Mouse (Mus musculus) limb, embryonic 14.5 days (tissue): ENCODE measurements around the gene Atp5l. TPM values are rescaled to one million over a fixed set of nuclear protein-coding genes. Genes with fewer than 3 reads are reported as not detected.

Experiments used
- ATAC-seq: fragments of 200-750 bp; cut with Nextera tagmentation; 2 replicates; pipeline ENCODE4 v1.8.0; 2017; ENCODE audit warnings: low read depth, moderate number of reproducible peaks, moderate TSS enrichment; ENCODE audit not compliant: low FRiP score
- DNase-seq: peaks from one replicate; pipeline ENCODE4 v3.0.0-alpha.2; 2015; ENCODE audit warnings: low spot score
- H3K27ac ChIP-seq: fragments of 300-500 bp; sonication (generic); replicated peaks from 2 replicates; pipeline ENCODE4 v1.5.1; 2014; ENCODE audit warnings: low read depth, mild to moderate bottlenecking, low read length, moderate library complexity, mixed read lengths
- H3K27me3 ChIP-seq: fragments of 300-500 bp; sonication (generic); 2 replicates; pipeline ENCODE4 v1.6.1; 2014; ENCODE audit warnings: low read length, mixed read lengths; ENCODE audit not compliant: control insufficient read depth, insufficient read depth
- H3K36me3 ChIP-seq: fragments of 300-500 bp; sonication (generic); 2 replicates; pipeline ENCODE4 v1.6.1; 2014; ENCODE audit warnings: mild to moderate bottlenecking, low read length, moderate library complexity, mixed read lengths; ENCODE audit not compliant: control insufficient read depth, insufficient read depth
- H3K4me1 ChIP-seq: fragments of 300-500 bp; sonication (generic); 2 replicates; pipeline ENCODE4 v1.6.1; 2014; ENCODE audit warnings: antibody characterized with exemption, low read length, mixed read lengths; ENCODE audit not compliant: control insufficient read depth, insufficient read depth
- H3K4me2 ChIP-seq: fragments of 300-500 bp; sonication (generic); replicated peaks from 2 replicates; pipeline ENCODE4 v1.6.1; 2014; ENCODE audit warnings: low read depth, mild to moderate bottlenecking, low read length, moderate library complexity; ENCODE audit not compliant: severe bottlenecking
- H3K4me3 ChIP-seq: fragments of 300-500 bp; sonication (generic); replicated peaks from 2 replicates; pipeline ENCODE4 v1.5.1; 2014; ENCODE audit warnings: low read length
- H3K9ac ChIP-seq: fragments of 300-500 bp; sonication (generic); 2 replicates; pipeline ENCODE4 v1.6.1; 2014; ENCODE audit warnings: mild to moderate bottlenecking, low read depth, low read length, moderate library complexity; ENCODE audit not compliant: severe bottlenecking
- H3K9me3 ChIP-seq: fragments of 300-500 bp; sonication (generic); 2 replicates; pipeline ENCODE4 v1.6.1; 2016; ENCODE audit warnings: low read length; ENCODE audit not compliant: control insufficient read depth
- POLR2A ChIP-seq: fragments of 200-500 bp; IDR thresholded peaks from 2 replicates; pipeline ENCODE4 v1.8.0; 2012; ENCODE audit warnings: inconsistent platforms, mild to moderate bottlenecking, moderate library complexity, borderline replicate concordance; ENCODE audit not compliant: insufficient read depth, insufficient read length; ENCODE audit errors: extremely low read depth
- WGBS: fragments of 180-500 bp; shearing (Covaris S2); extraction: QIAGEN DNeasy Blood & Tissue Kit; methylation state at CpG from one replicate; pipeline ENCODE4 v1.1.7; 2014; 5-methylcytosine and 5-hydroxymethylcytosine counted together
- polyA plus RNA-seq, 2 experiments: library from polyadenylated mRNA; depleted of rRNA in 1 of 2; stranded (reverse) in 1 of 2; unstranded in 1 of 2; fragments of >200 nt; fragmentation: Nextera tagmentation in 1 of 2; extraction: Ambion mirVana in 1 of 2; gene quantifications; 2 replicates each; pipeline versions ENCODE4 v1.2.1 to v1.2.3; 2012 to 2014

Gene Atp5l
- polyA plus RNA-seq, 2 experiments, result 525 to 764 TPM

- no peak overlapping the region for H3K27ac ChIP-seq
- H3K27me3 ChIP-seq, result no peaks in the 10 kb centered on the region
- ATAC-seq (no peak), DNase-seq (no peak)
- H3K4me2 ChIP-seq, result no peak overlapping the region
- H3K4me3 ChIP-seq, result no peak overlapping the region
- H3K36me3 ChIP-seq, result no peaks in the 10 kb centered on the region
- no peaks in the 10 kb centered on the region for H3K4me1 ChIP-seq
- no peak overlapping the region for H3K9ac ChIP-seq
- WGBS, result 60% methylated on average over 4 of the region's 4 CpGs
- H3K9me3 ChIP-seq, result no peaks in the 10 kb centered on the region
- TF ChIP-seq POLR2A, result no peak
Observed at GRCm38 (mm10) chr9:44897024-44897423, 23.5 kb downstream of the Atp5l start.

GRCm38 (mm10) chr9:44892664-44893063, 27.9 kb downstream of the Atp5l start:
- no peak overlapping the region for H3K4me2 ChIP-seq
- no peak overlapping the region for H3K9ac ChIP-seq
- H3K36me3 ChIP-seq, result no peaks in the 10 kb centered on the region
- DNase-seq, result no peak
- WGBS, result 57% methylated on average over 3 of the region's 3 CpGs
- H3K27me3 ChIP-seq, result no peaks in the 10 kb centered on the region
- TF ChIP-seq POLR2A, result no peak
- no peaks in the 10 kb centered on the region for H3K9me3 ChIP-seq
- H3K4me3 ChIP-seq, result no peak overlapping the region
- H3K27ac ChIP-seq, result no peak overlapping the region
- ATAC-seq, result no peak
- H3K4me1 ChIP-seq, result no peaks in the 10 kb centered on the region

GRCm38 (mm10) chr9:44891210-44891609, 29.3 kb downstream of the Atp5l start:
- no peak overlapping the region for H3K4me2 ChIP-seq
- WGBS, result 85% methylated on average over 6 of the region's 6 CpGs
- no peaks in the 10 kb centered on the region for H3K36me3 ChIP-seq
- ATAC-seq, result no peak
- no peak overlapping the region for H3K9ac ChIP-seq
- no peaks in the 10 kb centered on the region for H3K27me3 ChIP-seq
- TF ChIP-seq POLR2A, result no peak
- H3K4me3 ChIP-seq, result no peak overlapping the region
- no peak overlapping the region for H3K27ac ChIP-seq
- no peaks in the 10 kb centered on the region for H3K9me3 ChIP-seq
- H3K4me1 ChIP-seq, result no peaks in the 10 kb centered on the region
- DNase-seq, result no peak

DNA sequence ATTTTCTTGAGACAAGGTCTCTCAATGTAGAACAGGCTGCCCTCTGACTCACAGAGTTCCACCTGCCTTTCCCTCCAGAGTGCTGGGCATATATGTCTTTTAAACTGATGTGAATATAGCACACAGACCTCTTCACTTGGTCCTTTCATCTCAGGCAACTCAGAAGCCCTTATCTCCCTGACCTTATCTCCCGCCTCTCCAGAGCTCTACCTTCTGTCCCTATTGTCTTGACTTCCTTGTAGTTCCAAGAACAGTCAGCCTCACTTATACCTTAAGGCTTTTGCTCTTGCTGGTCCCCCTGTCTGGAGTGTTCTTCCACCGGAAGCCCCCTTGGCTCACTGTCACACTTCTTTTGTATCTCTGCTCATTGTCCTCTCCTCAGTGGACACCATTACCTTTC, 30.4 kb downstream of the Atp5l start:
- Histone ChIP-seq H3K4me1 (no peaks in the 10 kb centered on the region), H3K36me3 (no peaks in the 10 kb centered on the region), H3K4me2 (no peak overlapping the region), H3K27me3 (no peaks in the 10 kb centered on the region), H3K9me3 (no peaks in the 10 kb centered on the region), H3K4me3 (no peak overlapping the region), H3K9ac (no peak overlapping the region), H3K27ac (no peak overlapping the region)
- ATAC-seq (no peak), DNase-seq (no peak)
- no peak for TF ChIP-seq POLR2A
- 73% methylated on average over 2 of the region's 2 CpGs for WGBS

GRCm38 (mm10) chr9:44888114-44888624, 32.4 kb downstream of the Atp5l start:
- H3K27ac ChIP-seq, result no peak overlapping the region
- H3K36me3 ChIP-seq, result no peaks in the 10 kb centered on the region
- H3K27me3 ChIP-seq, result no peaks in the 10 kb centered on the region
- H3K9ac ChIP-seq, result no peak overlapping the region
- no peaks in the 10 kb centered on the region for H3K9me3 ChIP-seq
- H3K4me3 ChIP-seq, result no peak overlapping the region
- WGBS, result 85% methylated on average over 7 of the region's 7 CpGs
- no peak for ATAC-seq
- no peak for DNase-seq
- no peak overlapping the region for H3K4me2 ChIP-seq
- TF ChIP-seq POLR2A, result no peak
- H3K4me1 ChIP-seq, result peaks cover 3% of the 10 kb centered on the region; the same call in 1 of the 2 replicates
